Mouse (Mus musculus): ENCODE measurements around the gene Sspn. TPM values are rescaled to one million over a fixed set of nuclear protein-coding genes. Genes with fewer than 3 reads are reported as not detected.
A peak's percentile ranks its signal among the peaks of the same experiment; 100 is the strongest.

Sspn gene
- polyA plus RNA-seq, 1 experiment from 2014 or later: 7.4 TPM

DNA sequence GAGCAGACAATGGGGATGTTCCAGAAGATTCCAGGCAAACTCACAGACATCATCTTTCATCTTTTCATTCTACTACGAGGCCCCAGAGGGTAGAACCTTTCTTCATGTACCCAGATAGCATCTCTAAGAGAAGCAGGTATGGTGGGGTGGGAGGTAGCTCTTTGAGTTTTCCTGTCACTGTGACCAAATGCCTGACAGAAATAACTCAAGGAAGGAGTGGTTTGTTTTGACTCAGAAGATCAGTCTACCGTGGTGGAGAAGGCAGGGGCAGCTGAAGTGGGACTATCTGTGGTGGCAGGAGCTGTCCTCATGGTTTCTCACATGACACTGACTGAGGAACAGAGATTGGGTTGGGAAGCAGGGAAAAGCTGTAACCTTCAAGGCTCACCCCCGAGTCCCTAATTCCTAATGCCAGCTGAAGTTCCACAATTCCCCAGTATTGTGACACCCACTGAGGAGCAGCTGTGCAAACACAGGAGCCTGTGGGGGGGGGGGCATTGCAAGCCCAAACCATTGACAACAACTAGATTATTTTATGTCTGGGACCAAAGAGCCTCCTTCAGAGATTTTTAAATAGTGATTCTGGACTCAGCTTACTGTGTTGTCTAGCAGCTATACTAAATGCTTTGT, 74.6 kb downstream of the Sspn start:
- no peaks in the 10 kb centered on the region for H3K27me3 ChIP-seq (ENCODE audit: insufficient read depth, low read length)
- DNase-seq (no peak), ATAC-seq (ENCODE audit: insufficient read depth) (no peak)
- H3K4me2 ChIP-seq: no peak overlapping the region
- H3K27ac ChIP-seq (ENCODE audit: low read depth): no peak overlapping the region
- H3K36me3 ChIP-seq (ENCODE audit: insufficient read depth): no peaks in the 10 kb centered on the region
- 40% methylated on average over 3 of the region's 3 CpGs for WGBS
- H3K4me3 ChIP-seq (ENCODE audit: low read depth, low read length): no peak overlapping the region
- H3K9ac ChIP-seq: no peak overlapping the region
- TF ChIP-seq CTCF (IDR thresholded peaks at IDR 0.05; ENCODE audit: low read depth): no peak
- peaks cover 15% of the 10 kb centered on the region for H3K4me1 ChIP-seq (ENCODE audit: insufficient read depth)
- H3K9me3 ChIP-seq (ENCODE audit: low read depth, low read length): no peaks in the 10 kb centered on the region

DNA sequence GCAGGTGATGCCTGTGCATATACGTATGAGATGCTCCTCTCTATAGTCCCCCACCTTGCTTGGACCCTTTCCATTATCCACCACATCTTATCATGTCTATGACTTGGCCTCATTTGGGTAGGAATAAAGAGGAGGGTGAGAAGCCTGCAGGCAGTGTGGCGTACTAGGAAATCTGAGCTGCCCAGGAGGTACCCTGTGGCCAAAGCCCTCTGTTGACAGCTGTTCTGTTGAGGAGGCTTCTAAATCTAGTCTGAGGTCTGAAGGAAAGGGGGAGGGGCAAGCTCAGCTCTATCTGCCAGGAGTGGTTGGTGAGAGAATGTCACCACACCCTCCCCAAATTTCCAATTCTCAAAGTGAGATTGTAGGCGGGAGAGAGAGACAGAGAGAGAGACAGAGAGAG, 75.3 kb downstream of the Sspn start:
- no peak for TF ChIP-seq CTCF (IDR thresholded peaks at IDR 0.05; ENCODE audit: low read depth)
- no peaks in the 10 kb centered on the region for H3K36me3 ChIP-seq (ENCODE audit: insufficient read depth)
- no peak overlapping the region for H3K9ac ChIP-seq
- no peak overlapping the region for H3K4me3 ChIP-seq (ENCODE audit: low read depth, low read length)
- 76% methylated on average over 3 of the region's 3 CpGs for WGBS
- H3K27me3 ChIP-seq (ENCODE audit: insufficient read depth, low read length): no peaks in the 10 kb centered on the region
- peaks cover 15% of the 10 kb centered on the region for H3K4me1 ChIP-seq (ENCODE audit: insufficient read depth)
- ATAC-seq (ENCODE audit: insufficient read depth) (no peak), DNase-seq (no peak)
- H3K4me2 ChIP-seq: no peak overlapping the region
- H3K9me3 ChIP-seq (ENCODE audit: low read depth, low read length): no peaks in the 10 kb centered on the region
- H3K27ac ChIP-seq (ENCODE audit: low read depth): no peak overlapping the region

DNA sequence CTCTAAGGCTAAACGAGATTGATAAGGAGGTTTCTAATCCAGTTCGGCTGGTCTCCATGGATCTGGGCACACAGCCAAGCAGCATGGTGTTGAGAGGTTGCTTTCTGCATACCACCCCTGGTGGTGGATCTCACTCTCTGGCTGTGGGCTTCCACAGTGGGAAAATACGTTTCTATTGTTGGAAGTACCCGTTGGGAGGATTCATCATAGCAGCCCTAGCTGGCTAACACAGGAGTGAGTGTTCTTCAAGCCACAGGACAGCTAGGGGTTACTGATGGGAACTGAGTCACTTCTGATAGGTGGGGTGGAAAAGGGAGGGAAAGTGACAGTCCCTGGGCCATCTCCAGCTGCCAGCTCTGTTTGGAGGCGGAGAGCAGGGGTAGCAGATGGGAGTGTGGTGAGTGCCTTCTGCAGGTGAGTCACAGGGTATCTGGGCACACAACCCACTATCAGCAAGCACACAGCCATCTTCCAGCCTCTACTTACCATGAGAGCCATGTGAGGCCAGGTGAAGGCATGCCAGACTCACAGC, 77.1 kb downstream of the Sspn start:
- peak; percentile 65 for TF ChIP-seq CTCF (IDR thresholded peaks at IDR 0.05; ENCODE audit: low read depth)
- Histone ChIP-seq H3K4me1 (ENCODE audit: insufficient read depth) (peaks cover 15% of the 10 kb centered on the region), H3K9me3 (ENCODE audit: low read depth, low read length) (no peaks in the 10 kb centered on the region), H3K4me3 (ENCODE audit: low read depth, low read length) (no peak overlapping the region), H3K4me2 (no peak overlapping the region), H3K9ac (no peak overlapping the region), H3K36me3 (ENCODE audit: insufficient read depth) (no peaks in the 10 kb centered on the region), H3K27me3 (ENCODE audit: insufficient read depth, low read length) (no peaks in the 10 kb centered on the region), H3K27ac (ENCODE audit: low read depth) (0 out of 2 replicates have a peak overlapping the region, but pooled peaks have one; percentile 15)
- 23% methylated on average over 5 of the region's 5 CpGs for WGBS
- ATAC-seq (ENCODE audit: insufficient read depth) (peak; percentile 76), DNase-seq (peak; percentile 83)

DNA sequence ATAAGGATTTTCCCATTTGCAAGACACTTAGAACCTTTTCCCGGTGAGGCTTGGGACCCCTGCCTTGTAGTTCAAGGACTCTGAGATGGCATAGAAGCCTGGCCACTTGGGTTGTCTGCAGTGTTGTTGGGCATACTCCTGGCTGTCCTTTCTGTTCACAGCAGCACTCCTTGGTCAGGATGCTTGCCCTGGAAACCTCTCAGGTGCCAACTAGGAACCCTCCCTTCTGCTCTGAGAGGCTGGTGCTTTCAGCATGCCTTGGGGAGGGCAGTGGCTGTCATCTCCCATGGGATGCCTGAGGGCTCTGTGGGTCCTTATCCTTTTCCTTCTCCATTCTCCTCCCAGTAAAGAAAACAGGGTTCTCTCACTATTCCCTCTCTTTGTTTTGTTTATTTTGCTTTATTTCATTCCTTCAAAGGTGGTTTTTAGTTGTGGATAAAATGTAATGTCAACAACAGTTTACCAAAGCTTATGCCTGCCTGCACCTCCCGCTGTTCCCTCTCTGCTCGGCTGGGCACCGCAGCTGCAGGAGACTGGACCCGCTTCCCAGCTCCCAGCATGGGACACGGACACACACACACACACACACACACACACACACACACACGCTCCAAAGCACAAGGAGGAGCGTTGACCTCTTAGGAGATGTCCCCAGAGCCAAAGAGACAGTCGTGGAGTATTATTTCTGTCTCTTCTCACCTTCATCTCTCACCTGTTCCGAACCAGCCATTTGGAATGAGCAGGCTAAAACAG, 77.9 kb downstream of the Sspn start:
- no peak overlapping the region for H3K4me2 ChIP-seq
- DNase-seq: no peak
- H3K27ac ChIP-seq (ENCODE audit: low read depth): no peak overlapping the region
- no peak overlapping the region for H3K9ac ChIP-seq
- no peak for ATAC-seq (ENCODE audit: insufficient read depth)
- no peaks in the 10 kb centered on the region for H3K36me3 ChIP-seq (ENCODE audit: insufficient read depth)
- no peaks in the 10 kb centered on the region for H3K9me3 ChIP-seq (ENCODE audit: low read depth, low read length)
- no peaks in the 10 kb centered on the region for H3K27me3 ChIP-seq (ENCODE audit: insufficient read depth, low read length)
- TF ChIP-seq CTCF (IDR thresholded peaks at IDR 0.05; ENCODE audit: low read depth): no peak
- WGBS: 72% methylated on average over 10 of the region's 10 CpGs
- peaks cover 15% of the 10 kb centered on the region for H3K4me1 ChIP-seq (ENCODE audit: insufficient read depth)
- H3K4me3 ChIP-seq (ENCODE audit: low read depth, low read length): no peak overlapping the region

DNA sequence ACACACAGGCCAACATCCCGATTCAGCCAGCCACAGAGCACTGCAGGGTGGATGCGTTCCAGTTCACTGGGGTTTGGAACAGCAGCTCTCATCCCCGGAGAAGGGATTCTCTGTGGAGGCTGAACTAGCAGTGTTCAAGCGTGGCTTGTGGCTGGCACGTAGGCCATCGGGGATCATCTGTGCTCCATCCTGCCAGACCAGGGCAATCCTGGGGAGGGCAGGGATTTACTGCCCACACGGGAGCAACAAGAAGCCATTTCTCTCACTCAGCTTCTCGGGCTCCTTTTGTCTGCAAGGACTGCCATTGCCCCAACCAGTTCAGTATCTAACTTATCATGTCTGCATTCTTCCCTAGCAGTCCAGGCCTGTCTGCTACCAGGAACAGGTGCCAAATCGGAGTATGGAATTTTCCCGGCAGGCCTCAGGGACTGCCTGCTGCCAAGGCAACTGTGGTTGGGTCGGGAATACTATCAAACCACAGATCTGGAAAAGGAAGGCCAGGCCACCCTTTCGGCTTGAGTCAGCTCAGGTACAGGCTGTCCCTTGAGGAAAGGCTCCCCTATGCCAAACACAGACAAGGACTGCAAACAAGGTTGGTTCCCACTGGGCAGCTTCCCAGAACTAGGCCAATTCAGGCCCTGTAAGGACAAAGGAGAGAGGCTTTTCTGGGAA, 78.8 kb downstream of the Sspn start:
- Histone ChIP-seq H3K4me3 (ENCODE audit: low read depth, low read length) (no peak overlapping the region), H3K9me3 (ENCODE audit: low read depth, low read length) (no peaks in the 10 kb centered on the region), H3K4me2 (no peak overlapping the region), H3K9ac (no peak overlapping the region), H3K27ac (ENCODE audit: low read depth) (no peak overlapping the region), H3K27me3 (ENCODE audit: insufficient read depth, low read length) (no peaks in the 10 kb centered on the region), H3K4me1 (ENCODE audit: insufficient read depth) (peaks cover 15% of the 10 kb centered on the region), H3K36me3 (ENCODE audit: insufficient read depth) (no peaks in the 10 kb centered on the region)
- 61% methylated on average over 12 of the region's 12 CpGs for WGBS
- no peak for TF ChIP-seq CTCF (IDR thresholded peaks at IDR 0.05; ENCODE audit: low read depth)
- ATAC-seq (ENCODE audit: insufficient read depth): no peak
- no peak for DNase-seq

DNA sequence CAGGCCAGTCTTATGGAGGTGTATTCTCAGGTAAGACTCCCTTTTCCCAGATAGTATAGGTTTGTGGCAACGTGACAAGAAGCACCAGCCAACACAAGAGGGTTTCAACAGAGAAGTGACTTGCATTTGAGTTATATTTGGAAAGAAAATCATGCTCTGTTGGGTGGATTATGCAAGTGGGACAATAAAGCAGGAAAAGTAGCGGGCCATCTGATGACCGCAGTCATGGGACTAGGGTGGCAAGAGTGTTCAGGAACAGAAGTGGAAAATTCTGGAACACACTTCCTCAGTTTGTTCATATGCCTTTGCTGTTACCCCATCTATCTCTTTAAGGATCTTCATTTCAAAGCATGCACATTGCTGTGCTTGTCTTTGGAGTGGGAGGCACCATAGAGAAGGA, 82.9 kb downstream of the Sspn start:
- H3K4me1 ChIP-seq (ENCODE audit: insufficient read depth): no peaks in the 10 kb centered on the region
- ATAC-seq (ENCODE audit: insufficient read depth) (no peak), DNase-seq (no peak)
- H3K4me3 ChIP-seq (ENCODE audit: low read depth, low read length): no peak overlapping the region
- no peak overlapping the region for H3K4me2 ChIP-seq
- H3K27ac ChIP-seq (ENCODE audit: low read depth): no peak overlapping the region
- TF ChIP-seq CTCF (IDR thresholded peaks at IDR 0.05; ENCODE audit: low read depth): no peak
- no peaks in the 10 kb centered on the region for H3K36me3 ChIP-seq (ENCODE audit: insufficient read depth)
- H3K9ac ChIP-seq: no peak overlapping the region
- WGBS: 92% methylated on average over 3 of the region's 3 CpGs
- no peaks in the 10 kb centered on the region for H3K27me3 ChIP-seq (ENCODE audit: insufficient read depth, low read length)
- no peaks in the 10 kb centered on the region for H3K9me3 ChIP-seq (ENCODE audit: low read depth, low read length)

Other genes with a start within 250 kb of the Sspn start
- gene Rassf8, start 184.9 kb upstream of the Sspn start, polyA plus RNA-seq (2014; fragmentation: Nextera tagmentation; extraction: Ambion mirVana): 11.7 and 11.8 TPM in 2 replicates
- 0.53 and 1.1 TPM in 2 replicates for gene Bhlhe41, start 66.1 kb upstream of the Sspn start, polyA plus RNA-seq (2014; fragmentation: Nextera tagmentation; extraction: Ambion mirVana)

Data from lung, embryonic 14.5 days (tissue).